Mouse (Mus musculus) stomach, embryonic 14.5 days (tissue): ENCODE data around the gene Slc7a11. TPM values are rescaled to one million over a fixed set of nuclear protein-coding genes. Genes with fewer than 3 reads are reported as not detected.

Source experiments
- ATAC-seq: fragments of 200-750 bp; cut with Nextera tagmentation; 2 replicates; pipeline ENCODE4 v1.8.0; 2017; ENCODE audit warnings: low read depth, moderate TSS enrichment; ENCODE audit not compliant: insufficient number of reproducible peaks, insufficient read depth, low FRiP score
- H3K27ac ChIP-seq: fragments of 300-500 bp; sonication (generic); 2 replicates; pipeline ENCODE4 v1.5.1; 2014; ENCODE audit warnings: mild to moderate bottlenecking, low read length, moderate library complexity, mixed read lengths
- H3K27me3 ChIP-seq: fragments of 300-500 bp; sonication (generic); 2 replicates; pipeline ENCODE4 v1.6.1; 2014; ENCODE audit warnings: low read length, control low read depth, mixed read lengths; ENCODE audit not compliant: control insufficient read depth, insufficient read depth
- H3K36me3 ChIP-seq: fragments of 300-500 bp; sonication (generic); 2 replicates; pipeline ENCODE4 v1.6.1; 2014; ENCODE audit warnings: mild to moderate bottlenecking, control low read depth, low read length, moderate library complexity, mixed read lengths; ENCODE audit not compliant: control insufficient read depth, insufficient read depth
- H3K4me1 ChIP-seq: fragments of 300-500 bp; sonication (generic); 2 replicates; pipeline ENCODE4 v1.6.1; 2014; ENCODE audit warnings: low read length, control low read depth, mixed read lengths; ENCODE audit not compliant: control insufficient read depth, insufficient read depth
- H3K4me2 ChIP-seq: fragments of 300-500 bp; sonication (generic); replicated peaks from 2 replicates; pipeline ENCODE4 v1.6.1; 2014; ENCODE audit warnings: low read depth, low read length, control low read depth
- H3K4me3 ChIP-seq: fragments of 300-500 bp; sonication (generic); 2 replicates; pipeline ENCODE4 v1.5.1; 2014; ENCODE audit warnings: low read depth, low read length, control low read depth
- H3K9ac ChIP-seq: fragments of 300-500 bp; sonication (generic); replicated peaks from 2 replicates; pipeline ENCODE4 v1.6.1; 2014; ENCODE audit warnings: low read depth, mild to moderate bottlenecking, control low read depth, low read length, moderate library complexity, mixed read lengths
- H3K9me3 ChIP-seq: fragments of 300-500 bp; sonication (generic); 2 replicates; pipeline ENCODE4 v1.6.1; 2016; ENCODE audit warnings: low read depth, low read length, control low read depth; ENCODE audit not compliant: control insufficient read depth
- WGBS: fragments of 180-500 bp; shearing (Covaris S2); extraction: QIAGEN DNeasy Blood & Tissue Kit; methylation state at CpG from one replicate; pipeline ENCODE4 v1.1.7; 2014; 5-methylcytosine and 5-hydroxymethylcytosine counted together
- polyA plus RNA-seq: library from polyadenylated mRNA; unstranded; fragments of >200 nt; fragmentation: Nextera tagmentation; extraction: Ambion mirVana; gene quantifications from 2 replicates; pipeline ENCODE4 v1.2.1, GENCODE M21; 2014

Slc7a11 gene
- polyA plus RNA-seq, 1 experiment from 2014 or later = 0.29 TPM

- Histone ChIP-seq H3K9me3 (no peaks in the 10 kb centered on the region), H3K4me1 (no peaks in the 10 kb centered on the region), H3K4me3 (no peak overlapping the region), H3K27me3 (no peaks in the 10 kb centered on the region), H3K27ac (no peak overlapping the region), H3K4me2 (no peak overlapping the region), H3K9ac (no peak overlapping the region), H3K36me3 (no peaks in the 10 kb centered on the region)
- ATAC-seq = no peak
- 39% methylated on average over 5 of the region's 5 CpGs for WGBS
Observed at GRCm38 (mm10) chr3:50233144-50233543, 210.3 kb downstream of the Slc7a11 start.

GRCm38 (mm10) chr3:50224390-50225114 is 218.9 kb downstream of the Slc7a11 start:
- H3K27me3 ChIP-seq = no peaks in the 10 kb centered on the region
- no peak for ATAC-seq
- H3K4me3 ChIP-seq = no peak overlapping the region
- no peak overlapping the region for H3K9ac ChIP-seq
- H3K36me3 ChIP-seq = no peaks in the 10 kb centered on the region
- no peaks in the 10 kb centered on the region for H3K4me1 ChIP-seq
- 51% methylated on average over 2 of the region's 2 CpGs for WGBS
- no peak overlapping the region for H3K27ac ChIP-seq
- no peak overlapping the region for H3K4me2 ChIP-seq
- no peaks in the 10 kb centered on the region for H3K9me3 ChIP-seq

- H3K36me3 ChIP-seq = no peaks in the 10 kb centered on the region
- no peak overlapping the region for H3K9ac ChIP-seq
- no peaks in the 10 kb centered on the region for H3K9me3 ChIP-seq
- WGBS = 31% methylated on average over 2 of the region's 2 CpGs
- H3K4me2 ChIP-seq = no peak overlapping the region
- H3K4me1 ChIP-seq = no peaks in the 10 kb centered on the region
- no peaks in the 10 kb centered on the region for H3K27me3 ChIP-seq
- no peak for ATAC-seq
- no peak overlapping the region for H3K27ac ChIP-seq
- H3K4me3 ChIP-seq = no peak overlapping the region
Observed at GRCm38 (mm10) chr3:50220454-50220853, 223.0 kb downstream of the Slc7a11 start.

GRCm38 (mm10) chr3:50186369-50186768 is 257.0 kb downstream of the Slc7a11 start:
- Histone ChIP-seq H3K27me3 (no peaks in the 10 kb centered on the region), H3K27ac (no peak overlapping the region), H3K4me1 (no peaks in the 10 kb centered on the region), H3K36me3 (no peaks in the 10 kb centered on the region), H3K4me2 (no peak overlapping the region), H3K4me3 (no peak overlapping the region), H3K9ac (no peak overlapping the region), H3K9me3 (no peaks in the 10 kb centered on the region)
- WGBS = 75% methylated on average over 5 of the region's 5 CpGs
- no peak for ATAC-seq

- no peak overlapping the region for H3K4me3 ChIP-seq
- H3K27ac ChIP-seq = no peak overlapping the region
- ATAC-seq = no peak
- WGBS = 73% methylated on average over 2 of the region's 2 CpGs
- H3K4me1 ChIP-seq = no peaks in the 10 kb centered on the region
- H3K4me2 ChIP-seq = no peak overlapping the region
- no peak overlapping the region for H3K9ac ChIP-seq
- no peaks in the 10 kb centered on the region for H3K36me3 ChIP-seq
- H3K9me3 ChIP-seq = no peaks in the 10 kb centered on the region
- H3K27me3 ChIP-seq = no peaks in the 10 kb centered on the region
Observed at GRCm38 (mm10) chr3:50185879-50186278, 257.5 kb downstream of the Slc7a11 start.

GRCm38 (mm10) chr3:50160756-50161155 is 282.7 kb downstream of the Slc7a11 start:
- Histone ChIP-seq H3K4me1 (no peaks in the 10 kb centered on the region), H3K36me3 (no peaks in the 10 kb centered on the region), H3K27me3 (no peaks in the 10 kb centered on the region), H3K27ac (no peak overlapping the region), H3K9ac (no peak overlapping the region), H3K4me2 (no peak overlapping the region), H3K9me3 (no peaks in the 10 kb centered on the region), H3K4me3 (no peak overlapping the region)
- ATAC-seq = no peak
- 75% methylated on average over 2 of the region's 2 CpGs for WGBS

- H3K36me3 ChIP-seq = no peaks in the 10 kb centered on the region
- H3K27me3 ChIP-seq = no peaks in the 10 kb centered on the region
- H3K4me2 ChIP-seq = no peak overlapping the region
- H3K9ac ChIP-seq = no peak overlapping the region
- no peaks in the 10 kb centered on the region for H3K4me1 ChIP-seq
- H3K4me3 ChIP-seq = no peak overlapping the region
- H3K9me3 ChIP-seq = no peaks in the 10 kb centered on the region
- ATAC-seq = no peak
- H3K27ac ChIP-seq = no peak overlapping the region
Observed at GRCm38 (mm10) chr3:50144144-50144543, 299.3 kb downstream of the Slc7a11 start.

- ATAC-seq = no peak
- Histone ChIP-seq H3K4me1 (no peaks in the 10 kb centered on the region), H3K4me3 (no peak overlapping the region), H3K27me3 (no peaks in the 10 kb centered on the region), H3K9me3 (no peaks in the 10 kb centered on the region), H3K9ac (no peak overlapping the region), H3K36me3 (no peaks in the 10 kb centered on the region), H3K4me2 (no peak overlapping the region), H3K27ac (no peak overlapping the region)
- 66% methylated on average over 3 of the region's 3 CpGs for WGBS
Observed at GRCm38 (mm10) chr3:50138319-50138718, 305.1 kb downstream of the Slc7a11 start.

GRCm38 (mm10) chr3:50132204-50132603 is 311.2 kb downstream of the Slc7a11 start:
- ATAC-seq = no peak
- Histone ChIP-seq H3K27ac (no peak overlapping the region), H3K4me2 (no peak overlapping the region), H3K36me3 (no peaks in the 10 kb centered on the region), H3K27me3 (no peaks in the 10 kb centered on the region), H3K9me3 (no peaks in the 10 kb centered on the region), H3K4me3 (no peak overlapping the region), H3K9ac (no peak overlapping the region), H3K4me1 (no peaks in the 10 kb centered on the region)
- 81% methylated on average over 5 of the region's 5 CpGs for WGBS
